Mouse (Mus musculus) heart, embryonic 10.5 days (tissue): ENCODE data around the gene Mrtfa. TPM values are rescaled to one million over a fixed set of nuclear protein-coding genes. Genes with fewer than 3 reads are reported as not detected.

ENCODE experiments used
- DNase-seq: peaks from one replicate; pipeline ENCODE4 v3.0.0-alpha.2; 2017; ENCODE audit warnings: low spot score
- H3K27ac ChIP-seq: fragments of 300-500 bp; sonication (generic); 2 replicates; pipeline ENCODE4 v1.5.1; 2016; ENCODE audit warnings: mild to moderate bottlenecking
- H3K27me3 ChIP-seq: fragments of 300-500 bp; sonication (generic); 2 replicates; pipeline ENCODE4 v1.6.1; 2016; ENCODE audit warnings: mild to moderate bottlenecking; ENCODE audit not compliant: poor library complexity, insufficient read depth, severe bottlenecking
- H3K36me3 ChIP-seq: fragments of 300-500 bp; sonication (generic); 2 replicates; pipeline ENCODE4 v1.6.1; 2016; ENCODE audit warnings: mild to moderate bottlenecking, moderate library complexity
- H3K4me1 ChIP-seq: fragments of 300-500 bp; sonication (generic); 2 replicates; pipeline ENCODE4 v1.6.1; 2016; ENCODE audit warnings: mild to moderate bottlenecking
- H3K4me3 ChIP-seq: fragments of 300-500 bp; sonication (generic); 2 replicates; pipeline ENCODE4 v1.5.1; 2016; ENCODE audit warnings: mild to moderate bottlenecking, moderate library complexity
- H3K9me3 ChIP-seq: fragments of 300-500 bp; sonication (generic); 2 replicates; pipeline ENCODE4 v1.6.1; 2016; ENCODE audit warnings: mild to moderate bottlenecking, moderate library complexity
- WGBS: fragments of 180-500 bp; shearing (Covaris S2); methylation state at CpG from one replicate; pipeline ENCODE4 v1.1.7; 2016; 5-methylcytosine and 5-hydroxymethylcytosine counted together
- polyA plus RNA-seq: library from polyadenylated mRNA; unstranded; fragments of >200 nt; fragmentation: Nextera tagmentation; extraction: Ambion mirVana; gene quantifications from 2 replicates; pipeline ENCODE4 v1.2.1, GENCODE M21; 2016

Gene Mrtfa
- polyA plus RNA-seq, 1 experiment from 2014 or later, result 26.9 TPM

DNA sequence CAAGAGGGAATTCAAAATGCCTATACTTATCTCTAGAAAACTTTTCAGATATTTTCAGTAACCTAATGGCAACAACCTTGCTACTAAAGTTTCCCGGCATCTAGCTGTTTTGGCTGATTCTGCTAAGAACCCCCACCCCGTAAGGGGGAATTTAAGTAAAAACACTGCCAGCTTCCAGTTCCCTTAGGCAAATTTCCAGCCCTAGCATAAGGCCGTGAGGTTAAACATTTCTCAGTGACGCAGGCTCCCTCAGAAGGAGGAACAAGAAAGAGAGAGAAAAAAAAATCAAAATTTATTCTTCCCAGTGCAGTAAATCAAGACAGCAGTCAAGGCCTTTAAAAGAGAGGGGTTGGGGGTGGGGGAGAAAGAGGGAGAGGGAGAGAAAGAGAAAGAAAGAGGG is 107.3 kb downstream of the Mrtfa start:
- no peak overlapping the region for H3K27ac ChIP-seq
- WGBS, result 79% methylated on average over 4 of the region's 4 CpGs
- peaks cover 24% of the 10 kb centered on the region for H3K4me1 ChIP-seq
- H3K36me3 ChIP-seq, result no peaks in the 10 kb centered on the region
- H3K4me3 ChIP-seq, result no peak overlapping the region
- no peaks in the 10 kb centered on the region for H3K9me3 ChIP-seq
- no peak for DNase-seq
- no peaks in the 10 kb centered on the region for H3K27me3 ChIP-seq

GRCm38 (mm10) chr15:81081216-81081615 is 109.3 kb downstream of the Mrtfa start:
- Histone ChIP-seq H3K27me3 (no peaks in the 10 kb centered on the region), H3K4me1 (peaks cover 15% of the 10 kb centered on the region), H3K27ac (no peak overlapping the region), H3K36me3 (no peaks in the 10 kb centered on the region), H3K4me3 (no peak overlapping the region), H3K9me3 (no peaks in the 10 kb centered on the region)
- WGBS, result 72% methylated on average over 4 of the region's 4 CpGs
- DNase-seq, result no peak

DNA sequence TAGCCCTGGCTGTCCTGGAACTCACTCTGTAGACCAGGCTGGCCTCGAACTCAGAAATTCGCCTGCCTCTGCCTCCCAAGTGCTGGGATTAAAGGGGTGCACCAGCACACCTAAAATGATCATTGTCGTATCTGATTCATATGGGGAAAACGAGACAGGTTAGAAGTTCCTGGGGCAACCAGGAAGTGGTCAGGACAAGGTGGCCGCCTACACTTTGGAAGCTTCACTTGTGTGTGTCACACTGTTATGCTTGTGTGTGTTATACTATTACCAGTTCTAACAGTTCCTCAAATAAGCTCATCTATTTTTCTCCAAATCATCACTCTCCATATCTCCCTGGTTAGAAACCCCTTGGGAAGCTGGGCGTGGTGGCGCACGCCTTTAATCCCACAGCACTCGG is 110.2 kb downstream of the Mrtfa start:
- no peak overlapping the region for H3K27ac ChIP-seq
- H3K4me1 ChIP-seq, result peaks cover 7% of the 10 kb centered on the region
- H3K4me3 ChIP-seq, result no peak overlapping the region
- no peak for DNase-seq
- WGBS, result 93% methylated on average over 9 of the region's 9 CpGs
- no peaks in the 10 kb centered on the region for H3K36me3 ChIP-seq
- no peaks in the 10 kb centered on the region for H3K27me3 ChIP-seq
- no peaks in the 10 kb centered on the region for H3K9me3 ChIP-seq

DNA sequence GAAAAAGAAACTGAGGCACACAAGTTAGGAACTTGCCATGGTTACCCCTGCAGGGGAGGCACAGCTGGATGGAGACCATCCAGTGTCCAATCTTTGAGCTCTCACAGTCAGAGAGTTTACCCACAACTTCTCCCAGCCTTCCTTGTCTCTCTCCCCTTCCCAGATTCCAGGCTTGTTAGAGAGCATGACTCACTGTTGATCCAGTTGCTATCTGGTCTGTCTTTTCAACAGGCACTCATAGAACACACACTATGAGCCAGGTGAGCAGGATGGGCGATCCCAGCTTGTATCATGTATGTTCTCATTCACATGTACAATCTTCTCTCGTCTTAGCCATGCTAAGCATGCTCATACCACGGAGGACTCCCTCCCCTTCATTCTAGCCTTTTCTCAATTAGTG is 111.3 kb downstream of the Mrtfa start:
- no peaks in the 10 kb centered on the region for H3K9me3 ChIP-seq
- H3K36me3 ChIP-seq, result no peaks in the 10 kb centered on the region
- H3K4me1 ChIP-seq, result 0 out of 2 replicates have a peak, but pooled peaks cover 6% of the 10 kb centered on the region
- no peak overlapping the region for H3K4me3 ChIP-seq
- WGBS, result 66% methylated on average over 3 of the region's 3 CpGs
- H3K27ac ChIP-seq, result no peak overlapping the region
- DNase-seq, result no peak
- H3K27me3 ChIP-seq, result no peaks in the 10 kb centered on the region

DNA sequence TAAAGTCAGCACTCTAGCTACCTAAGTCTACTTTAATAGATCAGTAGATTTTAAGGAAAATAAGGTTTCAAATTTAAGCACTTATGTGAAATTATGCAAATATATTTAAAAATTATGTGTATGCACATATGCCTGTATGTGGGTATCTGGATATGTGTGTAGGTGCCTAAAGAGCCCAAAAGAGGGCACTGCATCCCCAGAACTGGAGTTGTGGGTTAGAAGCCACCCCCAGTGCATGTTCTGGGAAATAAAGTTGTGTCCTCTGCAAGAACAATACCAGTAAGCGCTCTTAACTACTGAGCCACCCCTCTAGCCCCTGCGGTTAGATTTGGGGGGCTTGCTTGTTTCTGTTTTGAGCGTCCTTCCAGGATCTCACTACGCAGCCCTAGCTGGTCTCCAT is 113.0 kb downstream of the Mrtfa start:
- 89% methylated on average over 4 of the region's 4 CpGs for WGBS
- H3K27ac ChIP-seq, result no peak overlapping the region
- no peaks in the 10 kb centered on the region for H3K9me3 ChIP-seq
- no peaks in the 10 kb centered on the region for H3K36me3 ChIP-seq
- no peak for DNase-seq
- no peak overlapping the region for H3K4me3 ChIP-seq
- H3K27me3 ChIP-seq, result no peaks in the 10 kb centered on the region; the same call in 1 of the 2 replicates
- 0 out of 2 replicates have a peak, but pooled peaks cover 6% of the 10 kb centered on the region for H3K4me1 ChIP-seq

DNA sequence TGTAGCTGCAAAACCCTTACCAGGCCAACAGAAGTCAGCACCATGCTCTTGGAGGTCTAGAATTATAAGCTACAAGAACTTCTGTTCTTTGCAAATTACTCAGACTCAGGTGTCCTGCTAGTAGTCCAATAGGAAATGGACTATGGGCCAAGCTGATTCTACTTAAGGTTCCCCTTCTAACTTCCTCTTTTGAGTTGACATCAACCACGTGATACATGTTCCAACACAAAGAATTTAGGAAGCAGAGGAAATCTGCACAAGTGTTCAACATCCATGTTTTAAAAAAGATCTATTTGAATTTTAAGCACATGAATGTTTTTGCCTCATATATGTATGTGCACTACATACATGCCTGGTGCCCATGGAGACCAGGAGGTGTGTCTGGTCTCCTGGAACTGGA is 116.0 kb downstream of the Mrtfa start:
- 89% methylated on average over 1 of the region's 1 CpGs for WGBS
- no peak overlapping the region for H3K27ac ChIP-seq
- no peaks in the 10 kb centered on the region for H3K9me3 ChIP-seq
- DNase-seq, result no peak
- no peak overlapping the region for H3K4me3 ChIP-seq
- H3K4me1 ChIP-seq, result 0 out of 2 replicates have a peak, but pooled peaks cover 4% of the 10 kb centered on the region
- H3K36me3 ChIP-seq, result no peaks in the 10 kb centered on the region
- H3K27me3 ChIP-seq, result peaks cover 12% of the 10 kb centered on the region; the same call in 1 of the 2 replicates

GRCm38 (mm10) chr15:81073751-81074150 is 116.8 kb downstream of the Mrtfa start:
- no peaks in the 10 kb centered on the region for H3K4me1 ChIP-seq
- H3K9me3 ChIP-seq, result no peaks in the 10 kb centered on the region
- H3K36me3 ChIP-seq, result no peaks in the 10 kb centered on the region
- no peak for DNase-seq
- WGBS, result 53% methylated on average over 2 of the region's 2 CpGs
- no peak overlapping the region for H3K4me3 ChIP-seq
- H3K27ac ChIP-seq, result no peak overlapping the region
- H3K27me3 ChIP-seq, result peaks cover 20% of the 10 kb centered on the region; the same call in 1 of the 2 replicates

- WGBS, result 68% methylated on average over 2 of the region's 2 CpGs
- DNase-seq, result no peak
- H3K27ac ChIP-seq, result no peak overlapping the region
Measured at GRCm38 (mm10) chr15:81072748-81073147, 117.8 kb downstream of the Mrtfa start.

DNA sequence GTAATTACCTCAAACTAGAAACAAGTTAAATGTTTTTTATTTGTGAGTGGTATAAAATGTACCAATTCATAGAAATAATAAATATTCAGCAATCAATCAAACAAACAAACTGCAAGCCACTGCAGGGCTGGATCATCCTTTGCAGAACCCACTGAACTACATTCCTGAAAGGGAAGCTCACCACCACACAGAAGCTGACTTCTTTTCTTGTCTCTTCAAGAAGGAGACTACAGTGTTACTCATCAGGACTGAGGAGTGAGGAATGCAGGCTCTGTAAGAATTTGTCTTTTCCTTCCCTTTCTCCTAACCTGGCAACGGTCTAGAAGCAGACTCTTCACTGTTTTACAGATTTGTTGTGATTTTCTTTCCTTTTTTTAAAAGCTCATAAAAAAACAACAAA is 120.1 kb downstream of the Mrtfa start:
- Histone ChIP-seq H3K4me3 (no peak overlapping the region), H3K27ac (no peak overlapping the region), H3K27me3 (peaks cover 24% of the 10 kb centered on the region; the same call in 1 of the 2 replicates), H3K4me1 (peaks cover 17% of the 10 kb centered on the region), H3K36me3 (0 out of 2 replicates have a peak, but pooled peaks cover 3% of the 10 kb centered on the region), H3K9me3 (no peaks in the 10 kb centered on the region)
- WGBS, result 71% methylated on average over 1 of the region's 1 CpGs
- DNase-seq, result no peak

More at GRCm38 (mm10) chr15:81072748-81073147, 117.8 kb downstream of the Mrtfa start:
- Histone ChIP-seq H3K27me3 (peaks cover 24% of the 10 kb centered on the region; the same call in 1 of the 2 replicates), H3K9me3 (no peaks in the 10 kb centered on the region), H3K36me3 (0 out of 2 replicates have a peak, but pooled peaks cover 3% of the 10 kb centered on the region), H3K4me1 (no peaks in the 10 kb centered on the region), H3K4me3 (no peak overlapping the region)

GRCm38 (mm10) chr15:81068641-81069381 is 121.7 kb downstream of the Mrtfa start:
- 91% methylated on average over 5 of the region's 5 CpGs for WGBS
- H3K4me3 ChIP-seq, result no peak overlapping the region

GRCm38 (mm10) chr15:81067761-81068160 is 122.8 kb downstream of the Mrtfa start:
- Histone ChIP-seq H3K9me3 (no peaks in the 10 kb centered on the region), H3K27me3 (peaks cover 30% of the 10 kb centered on the region; the same call in 1 of the 2 replicates), H3K4me3 (no peak overlapping the region), H3K27ac (no peak overlapping the region), H3K36me3 (0 out of 2 replicates have a peak, but pooled peaks cover 3% of the 10 kb centered on the region), H3K4me1 (peaks cover 28% of the 10 kb centered on the region)
- no peak for DNase-seq
- 92% methylated on average over 3 of the region's 3 CpGs for WGBS

More at GRCm38 (mm10) chr15:81068641-81069381, 121.7 kb downstream of the Mrtfa start:
- no peak overlapping the region for H3K27ac ChIP-seq
- H3K36me3 ChIP-seq, result 0 out of 2 replicates have a peak, but pooled peaks cover 3% of the 10 kb centered on the region
- no peak for DNase-seq
- H3K9me3 ChIP-seq, result no peaks in the 10 kb centered on the region
- H3K27me3 ChIP-seq, result peaks cover 30% of the 10 kb centered on the region; the same call in 1 of the 2 replicates
- H3K4me1 ChIP-seq, result peaks cover 24% of the 10 kb centered on the region

- H3K9me3 ChIP-seq, result no peaks in the 10 kb centered on the region
- H3K4me1 ChIP-seq, result peaks cover 36% of the 10 kb centered on the region
- peak; percentile 87 for DNase-seq
- 0 out of 2 replicates have a peak, but pooled peaks cover 3% of the 10 kb centered on the region for H3K36me3 ChIP-seq
- H3K4me3 ChIP-seq, result 0 out of 2 replicates have a peak overlapping the region, but pooled peaks have one; percentile 8
- 35% methylated on average over 5 of the region's 5 CpGs for WGBS
- H3K27ac ChIP-seq, result no peak overlapping the region
- H3K27me3 ChIP-seq, result peaks cover 30% of the 10 kb centered on the region; the same call in 1 of the 2 replicates
Measured at GRCm38 (mm10) chr15:81066976-81067375, 123.6 kb downstream of the Mrtfa start.

DNA sequence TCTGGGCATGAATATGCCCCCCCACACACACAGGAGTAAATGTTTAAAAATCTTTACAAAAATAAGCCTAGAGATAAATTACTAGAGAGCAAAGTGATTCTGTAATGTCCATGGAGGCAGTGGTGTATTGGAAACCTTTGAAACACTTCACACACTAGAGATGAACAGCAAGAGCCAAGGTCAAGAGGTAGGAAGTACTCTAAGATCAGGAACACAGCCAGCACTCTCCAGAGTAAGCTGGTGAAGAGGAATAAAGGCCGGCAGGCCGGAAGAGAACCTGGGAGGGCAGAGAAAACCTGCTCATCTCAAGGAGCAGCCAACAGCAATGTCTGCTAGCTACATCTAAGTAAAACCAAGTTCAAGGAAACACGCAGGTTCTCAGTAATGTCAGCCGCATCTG is 125.9 kb downstream of the Mrtfa start:
- WGBS, result 77% methylated on average over 4 of the region's 4 CpGs
- H3K27me3 ChIP-seq, result peaks cover 20% of the 10 kb centered on the region; the same call in 1 of the 2 replicates
- H3K4me1 ChIP-seq, result peaks cover 43% of the 10 kb centered on the region
- H3K36me3 ChIP-seq, result 0 out of 2 replicates have a peak, but pooled peaks cover 3% of the 10 kb centered on the region
- DNase-seq, result no peak
- H3K9me3 ChIP-seq, result no peaks in the 10 kb centered on the region
- H3K27ac ChIP-seq, result no peak overlapping the region
- no peak overlapping the region for H3K4me3 ChIP-seq
